Mouse (Mus musculus) neural tube, embryonic 11.5 days (tissue): ENCODE results near the gene Ddx42. TPM values are rescaled to one million over a fixed set of nuclear protein-coding genes. Genes with fewer than 3 reads are reported as not detected.

Source experiments
- ATAC-seq: fragments of 200-750 bp; cut with Nextera tagmentation; 2 replicates; pipeline ENCODE4 v1.8.0; 2017; ENCODE audit warnings: moderate number of reproducible peaks, mild to moderate bottlenecking, moderate TSS enrichment, moderate library complexity; ENCODE audit not compliant: insufficient read depth, low FRiP score, low TSS enrichment
- DNase-seq: peaks from one replicate; pipeline ENCODE4 v3.0.0-alpha.2; 2015; ENCODE audit warnings: low spot score
- H3K27ac ChIP-seq: fragments of 300-500 bp; sonication (generic); 2 replicates; pipeline ENCODE4 v1.5.1; 2014; ENCODE audit warnings: low read depth, mild to moderate bottlenecking, low read length
- H3K27me3 ChIP-seq: fragments of 300-500 bp; sonication (generic); 2 replicates; pipeline ENCODE4 v1.6.1; 2014; ENCODE audit warnings: mild to moderate bottlenecking, low read length, mixed read lengths; ENCODE audit not compliant: control insufficient read depth, insufficient read depth
- H3K36me3 ChIP-seq: fragments of 300-500 bp; sonication (generic); 2 replicates; pipeline ENCODE4 v1.6.1; 2014; ENCODE audit warnings: mild to moderate bottlenecking, low read length, moderate library complexity, mixed read lengths; ENCODE audit not compliant: control insufficient read depth, insufficient read depth
- H3K4me1 ChIP-seq: fragments of 300-500 bp; sonication (generic); 2 replicates; pipeline ENCODE4 v1.6.1; 2014; ENCODE audit warnings: low read length, mixed read lengths; ENCODE audit not compliant: control insufficient read depth, insufficient read depth
- H3K4me2 ChIP-seq: fragments of 300-500 bp; sonication (generic); 2 replicates; pipeline ENCODE4 v1.6.1; 2014; ENCODE audit warnings: low read depth, mild to moderate bottlenecking, moderate library complexity
- H3K4me3 ChIP-seq: fragments of 300-500 bp; sonication (generic); 2 replicates; pipeline ENCODE4 v1.5.1; 2014; ENCODE audit warnings: low read depth, low read length
- H3K9ac ChIP-seq: fragments of 300-500 bp; sonication (generic); 2 replicates; pipeline ENCODE4 v1.6.1; 2014; ENCODE audit warnings: mild to moderate bottlenecking, low read length
- H3K9me3 ChIP-seq: fragments of 300-500 bp; sonication (generic); 2 replicates; pipeline ENCODE4 v1.6.1; 2016; ENCODE audit warnings: low read length; ENCODE audit not compliant: control insufficient read depth
- WGBS: fragments of 180-500 bp; shearing (Covaris S2); extraction: QIAGEN DNeasy Blood & Tissue Kit; methylation state at CpG from one replicate; pipeline ENCODE4 v1.1.7; 2014; 5-methylcytosine and 5-hydroxymethylcytosine counted together
- polyA plus RNA-seq: library from polyadenylated mRNA; unstranded; fragments of >200 nt; fragmentation: Nextera tagmentation; extraction: Ambion mirVana; gene quantifications from 2 replicates; pipeline ENCODE4 v1.2.1, GENCODE M21; 2014

Gene Ddx42
- polyA plus RNA-seq, 1 experiment from 2014 or later, result 106 TPM

- no peak for DNase-seq
- H3K36me3 ChIP-seq, result no peaks in the 10 kb centered on the region
- 100% methylated on average over 1 of the region's 1 CpGs for WGBS
Observed at GRCm38 (mm10) chr11:106274374-106274773, 57.6 kb downstream of the Ddx42 start.

GRCm38 (mm10) chr11:106274971-106275411, 58.3 kb downstream of the Ddx42 start:
- Histone ChIP-seq H3K4me3 (no peak overlapping the region), H3K4me1 (peaks cover 17% of the 10 kb centered on the region), H3K27ac (no peak overlapping the region), H3K9me3 (no peaks in the 10 kb centered on the region), H3K36me3 (no peaks in the 10 kb centered on the region), H3K4me2 (no peak overlapping the region), H3K9ac (no peak overlapping the region), H3K27me3 (no peaks in the 10 kb centered on the region)
- ATAC-seq, result no peak
- DNase-seq, result no peak
- 87% methylated on average over 7 of the region's 7 CpGs for WGBS

More at GRCm38 (mm10) chr11:106274374-106274773, 57.6 kb downstream of the Ddx42 start:
- H3K9me3 ChIP-seq, result no peaks in the 10 kb centered on the region
- no peak for ATAC-seq
- H3K4me3 ChIP-seq, result no peak overlapping the region
- peaks cover 17% of the 10 kb centered on the region for H3K4me1 ChIP-seq
- H3K27ac ChIP-seq, result no peak overlapping the region
- H3K27me3 ChIP-seq, result no peaks in the 10 kb centered on the region
- H3K9ac ChIP-seq, result no peak overlapping the region
- no peak overlapping the region for H3K4me2 ChIP-seq

DNA sequence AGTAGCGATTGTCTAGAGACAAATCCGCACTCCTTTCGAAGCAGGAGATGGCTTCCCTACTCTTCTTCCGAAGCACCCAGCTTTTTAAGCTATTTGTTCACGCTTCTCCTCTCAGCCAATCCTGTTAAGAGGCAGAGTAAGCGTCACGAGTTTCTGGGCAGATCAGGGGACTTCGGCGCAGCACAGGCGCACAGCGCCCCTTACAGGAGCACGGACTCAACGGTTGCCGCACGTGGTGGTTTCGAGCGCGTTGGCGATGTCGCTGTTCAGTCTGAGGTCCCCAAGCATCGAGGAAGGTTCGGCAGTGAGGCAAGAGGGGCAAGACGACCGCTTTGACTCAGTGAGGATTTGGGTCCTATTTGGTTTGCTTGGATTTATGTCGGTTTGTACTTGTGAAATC, 59.7 kb downstream of the Ddx42 start, which contains the start of gene Tcam1:
Tcam1 (plus strand) TSS at position 219 of the 400 bp plus-strand sequence.
- DNase-seq (peak; percentile 93), ATAC-seq (peak; percentile 43; the same call in 1 of the 2 replicates)
- H3K9me3 ChIP-seq, result no peaks in the 10 kb centered on the region
- WGBS, result 17% methylated on average over 25 of the region's 25 CpGs
- H3K4me3 ChIP-seq, result no peak within 1 kb of the TSS
- H3K27me3 ChIP-seq, result no peaks in the 10 kb centered on the region
- no peak within 1 kb of the TSS for H3K9ac ChIP-seq
- no peaks in the 10 kb centered on the region for H3K36me3 ChIP-seq
- peaks cover 8% of the 10 kb centered on the region for H3K4me1 ChIP-seq
- 0 out of 2 replicates have a peak within 1 kb of the TSS, but pooled peaks have one; percentile 17 for H3K4me2 ChIP-seq
- no peak within 1 kb of the TSS for H3K27ac ChIP-seq

GRCm38 (mm10) chr11:106282452-106282851, 65.7 kb downstream of the Ddx42 start:
- Histone ChIP-seq H3K9me3 (no peaks in the 10 kb centered on the region), H3K36me3 (no peaks in the 10 kb centered on the region), H3K4me1 (no peaks in the 10 kb centered on the region), H3K4me2 (no peak overlapping the region), H3K27me3 (no peaks in the 10 kb centered on the region), H3K4me3 (no peak overlapping the region), H3K27ac (no peak overlapping the region), H3K9ac (no peak overlapping the region)
- no peak for ATAC-seq
- WGBS, result 88% methylated on average over 6 of the region's 6 CpGs
- no peak for DNase-seq

- ATAC-seq (no peak), DNase-seq (no peak)
- Histone ChIP-seq H3K36me3 (no peaks in the 10 kb centered on the region), H3K4me1 (no peaks in the 10 kb centered on the region), H3K9me3 (no peaks in the 10 kb centered on the region), H3K9ac (no peak overlapping the region), H3K4me2 (no peak overlapping the region), H3K4me3 (no peak overlapping the region), H3K27me3 (no peaks in the 10 kb centered on the region), H3K27ac (no peak overlapping the region)
- WGBS, result 80% methylated on average over 4 of the region's 4 CpGs
Observed at GRCm38 (mm10) chr11:106283371-106283770, 66.6 kb downstream of the Ddx42 start.

GRCm38 (mm10) chr11:106284126-106284525, 67.4 kb downstream of the Ddx42 start:
- Histone ChIP-seq H3K9ac (no peak overlapping the region), H3K27ac (no peak overlapping the region), H3K9me3 (no peaks in the 10 kb centered on the region), H3K4me2 (no peak overlapping the region), H3K27me3 (no peaks in the 10 kb centered on the region), H3K36me3 (no peaks in the 10 kb centered on the region), H3K4me1 (no peaks in the 10 kb centered on the region), H3K4me3 (no peak overlapping the region)
- DNase-seq (no peak), ATAC-seq (no peak)
- 76% methylated on average over 8 of the region's 8 CpGs for WGBS

GRCm38 (mm10) chr11:106286206-106286605, 69.5 kb downstream of the Ddx42 start:
- ATAC-seq (no peak), DNase-seq (no peak)
- no peaks in the 10 kb centered on the region for H3K4me1 ChIP-seq
- no peaks in the 10 kb centered on the region for H3K36me3 ChIP-seq
- H3K9me3 ChIP-seq, result no peaks in the 10 kb centered on the region
- H3K27me3 ChIP-seq, result no peaks in the 10 kb centered on the region
- H3K4me2 ChIP-seq, result no peak overlapping the region
- H3K27ac ChIP-seq, result no peak overlapping the region
- H3K4me3 ChIP-seq, result no peak overlapping the region
- WGBS, result 86% methylated on average over 7 of the region's 7 CpGs
- no peak overlapping the region for H3K9ac ChIP-seq

GRCm38 (mm10) chr11:106286987-106287386, 70.3 kb downstream of the Ddx42 start:
- Histone ChIP-seq H3K36me3 (no peaks in the 10 kb centered on the region), H3K27ac (no peak overlapping the region), H3K4me2 (no peak overlapping the region), H3K9ac (no peak overlapping the region), H3K27me3 (no peaks in the 10 kb centered on the region), H3K9me3 (no peaks in the 10 kb centered on the region), H3K4me1 (no peaks in the 10 kb centered on the region), H3K4me3 (no peak overlapping the region)
- WGBS, result 75% methylated on average over 11 of the region's 11 CpGs
- no peak for DNase-seq
- ATAC-seq, result no peak

DNA sequence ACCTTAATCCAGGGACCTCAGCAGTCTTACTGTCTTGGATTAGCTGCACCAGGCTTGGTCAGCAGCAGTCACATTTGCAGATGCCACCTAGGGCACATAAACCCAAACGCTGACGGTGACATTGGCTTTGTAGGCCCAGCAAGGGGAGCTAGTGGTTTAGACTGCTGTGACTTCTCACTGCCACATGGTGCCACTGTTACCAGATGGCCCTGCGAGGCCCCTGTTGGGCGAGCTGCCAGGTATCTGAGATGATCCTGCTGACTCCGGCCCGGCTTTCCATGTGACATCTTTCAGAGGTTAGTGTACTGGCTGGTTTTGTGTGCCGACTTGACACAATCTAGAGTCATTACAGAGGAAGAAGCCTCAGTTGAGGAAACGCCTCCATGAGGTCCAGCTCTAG, 72.6 kb downstream of the Ddx42 start:
- ATAC-seq (no peak), DNase-seq (no peak)
- no peaks in the 10 kb centered on the region for H3K36me3 ChIP-seq
- 81% methylated on average over 8 of the region's 8 CpGs for WGBS
- no peaks in the 10 kb centered on the region for H3K4me1 ChIP-seq
- H3K9me3 ChIP-seq, result no peaks in the 10 kb centered on the region
- H3K4me3 ChIP-seq, result no peak overlapping the region
- no peak overlapping the region for H3K4me2 ChIP-seq
- no peaks in the 10 kb centered on the region for H3K27me3 ChIP-seq
- no peak overlapping the region for H3K27ac ChIP-seq
- H3K9ac ChIP-seq, result no peak overlapping the region
